Mouse (Mus musculus): ENCODE measurements at regions not wholly inside any gene's neighbourhood (a gene's known extent, or its start where the extent isn't known, plus 50 kb on each side); places are given as distances from the start of the nearest gene placed in this dataset.

- no peak overlapping the region for H3K4me3 ChIP-seq (ENCODE audit: low read depth, low read length)
- H3K36me3 ChIP-seq (ENCODE audit: control insufficient read depth, insufficient read depth, low read length): no peaks in the 10 kb centered on the region
- no peak for DNase-seq (ENCODE audit: low spot score)
- 85% methylated on average over 8 of the region's 8 CpGs for WGBS
- H3K4me1 ChIP-seq (ENCODE audit: control insufficient read depth, insufficient read depth, low read length): no peaks in the 10 kb centered on the region
- H3K27ac ChIP-seq (ENCODE audit: low read depth, low read length): no peak overlapping the region
- no peaks in the 10 kb centered on the region for H3K9me3 ChIP-seq (ENCODE audit: control insufficient read depth, low read length)
- no peak overlapping the region for H3K4me2 ChIP-seq (ENCODE audit: low read depth)
- ATAC-seq (ENCODE audit: insufficient read depth, low FRiP score, low TSS enrichment): no peak
- no peaks in the 10 kb centered on the region for H3K27me3 ChIP-seq (ENCODE audit: control insufficient read depth, insufficient read depth, low read length)
- no peak overlapping the region for H3K9ac ChIP-seq (ENCODE audit: low read length)
Observed at GRCm38 (mm10) chr11:31542635-31543219, 129.0 kb downstream of the Bod1 start.

- Histone ChIP-seq H3K27me3 (ENCODE audit: control insufficient read depth, insufficient read depth, low read length) (no peaks in the 10 kb centered on the region), H3K9me3 (ENCODE audit: control insufficient read depth, low read length) (no peaks in the 10 kb centered on the region), H3K27ac (ENCODE audit: low read depth, low read length) (no peak overlapping the region), H3K36me3 (ENCODE audit: control insufficient read depth, insufficient read depth, low read length) (no peaks in the 10 kb centered on the region), H3K4me2 (ENCODE audit: low read depth) (no peak overlapping the region), H3K4me1 (ENCODE audit: control insufficient read depth, insufficient read depth, low read length) (no peaks in the 10 kb centered on the region), H3K9ac (ENCODE audit: low read length) (no peak overlapping the region), H3K4me3 (ENCODE audit: low read depth, low read length) (no peak overlapping the region)
- ATAC-seq (ENCODE audit: insufficient read depth, low FRiP score, low TSS enrichment) (no peak), DNase-seq (ENCODE audit: low spot score) (no peak)
- 87% methylated on average over 3 of the region's 3 CpGs for WGBS
Observed at GRCm38 (mm10) chr11:31541425-31541824, 130.3 kb downstream of the Bod1 start.

GRCm38 (mm10) chr11:31540816-31541215, 130.9 kb downstream of the Bod1 start:
- no peaks in the 10 kb centered on the region for H3K4me1 ChIP-seq (ENCODE audit: control insufficient read depth, insufficient read depth, low read length)
- no peak overlapping the region for H3K4me3 ChIP-seq (ENCODE audit: low read depth, low read length)
- DNase-seq (ENCODE audit: low spot score) (no peak), ATAC-seq (ENCODE audit: insufficient read depth, low FRiP score, low TSS enrichment) (no peak)
- no peaks in the 10 kb centered on the region for H3K9me3 ChIP-seq (ENCODE audit: control insufficient read depth, low read length)
- no peak overlapping the region for H3K27ac ChIP-seq (ENCODE audit: low read depth, low read length)
- no peak overlapping the region for H3K4me2 ChIP-seq (ENCODE audit: low read depth)
- no peaks in the 10 kb centered on the region for H3K27me3 ChIP-seq (ENCODE audit: control insufficient read depth, insufficient read depth, low read length)
- H3K36me3 ChIP-seq (ENCODE audit: control insufficient read depth, insufficient read depth, low read length): no peaks in the 10 kb centered on the region
- no peak overlapping the region for H3K9ac ChIP-seq (ENCODE audit: low read length)

- no peak overlapping the region for H3K27ac ChIP-seq (ENCODE audit: low read depth, low read length)
- no peaks in the 10 kb centered on the region for H3K9me3 ChIP-seq (ENCODE audit: control insufficient read depth, low read length)
- ATAC-seq (ENCODE audit: insufficient read depth, low FRiP score, low TSS enrichment) (no peak), DNase-seq (ENCODE audit: low spot score) (no peak)
- H3K36me3 ChIP-seq (ENCODE audit: control insufficient read depth, insufficient read depth, low read length): no peaks in the 10 kb centered on the region
- 89% methylated on average over 2 of the region's 2 CpGs for WGBS
- no peaks in the 10 kb centered on the region for H3K4me1 ChIP-seq (ENCODE audit: control insufficient read depth, insufficient read depth, low read length)
- H3K4me3 ChIP-seq (ENCODE audit: low read depth, low read length): no peak overlapping the region
- H3K4me2 ChIP-seq (ENCODE audit: low read depth): no peak overlapping the region
- H3K9ac ChIP-seq (ENCODE audit: low read length): no peak overlapping the region
- no peaks in the 10 kb centered on the region for H3K27me3 ChIP-seq (ENCODE audit: control insufficient read depth, insufficient read depth, low read length)
Observed at GRCm38 (mm10) chr11:31531416-31531815, 140.3 kb downstream of the Bod1 start.

- H3K9ac ChIP-seq (ENCODE audit: low read length): no peak overlapping the region
- 87% methylated on average over 3 of the region's 3 CpGs for WGBS
- H3K27me3 ChIP-seq (ENCODE audit: control insufficient read depth, insufficient read depth, low read length): no peaks in the 10 kb centered on the region
- H3K9me3 ChIP-seq (ENCODE audit: control insufficient read depth, low read length): no peaks in the 10 kb centered on the region
- no peak for ATAC-seq (ENCODE audit: insufficient read depth, low FRiP score, low TSS enrichment)
- no peaks in the 10 kb centered on the region for H3K36me3 ChIP-seq (ENCODE audit: control insufficient read depth, insufficient read depth, low read length)
- H3K4me2 ChIP-seq (ENCODE audit: low read depth): no peak overlapping the region
- no peaks in the 10 kb centered on the region for H3K4me1 ChIP-seq (ENCODE audit: control insufficient read depth, insufficient read depth, low read length)
- H3K4me3 ChIP-seq (ENCODE audit: low read depth, low read length): no peak overlapping the region
- no peak overlapping the region for H3K27ac ChIP-seq (ENCODE audit: low read depth, low read length)
- no peak for DNase-seq (ENCODE audit: low spot score)
Observed at GRCm38 (mm10) chr11:31530851-31531250, 140.8 kb downstream of the Bod1 start.

- H3K4me2 ChIP-seq (ENCODE audit: low read depth): no peak overlapping the region
- no peaks in the 10 kb centered on the region for H3K36me3 ChIP-seq (ENCODE audit: control insufficient read depth, insufficient read depth, low read length)
- no peak overlapping the region for H3K9ac ChIP-seq (ENCODE audit: low read length)
- ATAC-seq (ENCODE audit: insufficient read depth, low FRiP score, low TSS enrichment): no peak
- H3K4me1 ChIP-seq (ENCODE audit: control insufficient read depth, insufficient read depth, low read length): no peaks in the 10 kb centered on the region
- no peak overlapping the region for H3K27ac ChIP-seq (ENCODE audit: low read depth, low read length)
- 89% methylated on average over 2 of the region's 2 CpGs for WGBS
- no peaks in the 10 kb centered on the region for H3K27me3 ChIP-seq (ENCODE audit: control insufficient read depth, insufficient read depth, low read length)
- no peaks in the 10 kb centered on the region for H3K9me3 ChIP-seq (ENCODE audit: control insufficient read depth, low read length)
- H3K4me3 ChIP-seq (ENCODE audit: low read depth, low read length): no peak overlapping the region
- no peak for DNase-seq (ENCODE audit: low spot score)
Observed at GRCm38 (mm10) chr11:31529686-31530085, 142.0 kb downstream of the Bod1 start.

- no peak for ATAC-seq (ENCODE audit: insufficient read depth, low FRiP score, low TSS enrichment)
Observed at GRCm38 (mm10) chr11:31524708-31525107, 147.0 kb downstream of the Bod1 start.

GRCm38 (mm10) chr11:31524065-31524618, 147.5 kb downstream of the Bod1 start:
- Histone ChIP-seq H3K4me2 (ENCODE audit: low read depth) (no peak overlapping the region), H3K4me3 (ENCODE audit: low read depth, low read length) (no peak overlapping the region), H3K27ac (ENCODE audit: low read depth, low read length) (no peak overlapping the region), H3K4me1 (ENCODE audit: control insufficient read depth, insufficient read depth, low read length) (no peaks in the 10 kb centered on the region), H3K36me3 (ENCODE audit: control insufficient read depth, insufficient read depth, low read length) (no peaks in the 10 kb centered on the region), H3K27me3 (ENCODE audit: control insufficient read depth, insufficient read depth, low read length) (no peaks in the 10 kb centered on the region), H3K9me3 (ENCODE audit: control insufficient read depth, low read length) (no peaks in the 10 kb centered on the region), H3K9ac (ENCODE audit: low read length) (no peak overlapping the region)
- DNase-seq (ENCODE audit: low spot score): no peak
- ATAC-seq (ENCODE audit: insufficient read depth, low FRiP score, low TSS enrichment): no peak
- WGBS: 83% methylated on average over 2 of the region's 2 CpGs

More at GRCm38 (mm10) chr11:31524708-31525107, 147.0 kb downstream of the Bod1 start:
- Histone ChIP-seq H3K4me3 (ENCODE audit: low read depth, low read length) (no peak overlapping the region), H3K4me1 (ENCODE audit: control insufficient read depth, insufficient read depth, low read length) (no peaks in the 10 kb centered on the region), H3K27me3 (ENCODE audit: control insufficient read depth, insufficient read depth, low read length) (no peaks in the 10 kb centered on the region), H3K27ac (ENCODE audit: low read depth, low read length) (no peak overlapping the region), H3K9ac (ENCODE audit: low read length) (no peak overlapping the region), H3K4me2 (ENCODE audit: low read depth) (no peak overlapping the region), H3K36me3 (ENCODE audit: control insufficient read depth, insufficient read depth, low read length) (no peaks in the 10 kb centered on the region), H3K9me3 (ENCODE audit: control insufficient read depth, low read length) (no peaks in the 10 kb centered on the region)
- no peak for DNase-seq (ENCODE audit: low spot score)
- WGBS: 86% methylated on average over 2 of the region's 2 CpGs

GRCm38 (mm10) chr11:31522127-31522526, 149.6 kb downstream of the Bod1 start:
- H3K27me3 ChIP-seq (ENCODE audit: control insufficient read depth, insufficient read depth, low read length): no peaks in the 10 kb centered on the region
- no peak overlapping the region for H3K27ac ChIP-seq (ENCODE audit: low read depth, low read length)
- no peaks in the 10 kb centered on the region for H3K9me3 ChIP-seq (ENCODE audit: control insufficient read depth, low read length)
- no peaks in the 10 kb centered on the region for H3K4me1 ChIP-seq (ENCODE audit: control insufficient read depth, insufficient read depth, low read length)
- DNase-seq (ENCODE audit: low spot score): no peak
- H3K9ac ChIP-seq (ENCODE audit: low read length): no peak overlapping the region
- no peak overlapping the region for H3K4me2 ChIP-seq (ENCODE audit: low read depth)
- no peaks in the 10 kb centered on the region for H3K36me3 ChIP-seq (ENCODE audit: control insufficient read depth, insufficient read depth, low read length)
- ATAC-seq (ENCODE audit: insufficient read depth, low FRiP score, low TSS enrichment): no peak
- no peak overlapping the region for H3K4me3 ChIP-seq (ENCODE audit: low read depth, low read length)
- 96% methylated on average over 2 of the region's 2 CpGs for WGBS

Measured in neural tube, embryonic 11.5 days (tissue).